Mouse (Mus musculus) embryonic facial prominence, embryonic 11.5 days (tissue): Measurements from ENCODE around the gene Vps35l. TPM values are rescaled to one million over a fixed set of nuclear protein-coding genes. Genes with fewer than 3 reads are reported as not detected.
A peak's percentile ranks its signal among the peaks of the same experiment; 100 is the strongest.

Experiments
- ATAC-seq: fragments of 200-750 bp; cut with Nextera tagmentation; replicated peaks from 2 replicates; pipeline ENCODE4 v1.8.0; 2017; ENCODE audit warnings: low read depth; ENCODE audit not compliant: insufficient number of reproducible peaks, low FRiP score, low TSS enrichment
- DNase-seq: peaks from one replicate; pipeline ENCODE4 v3.0.0-alpha.2; 2015; ENCODE audit warnings: low spot score
- H3K27ac ChIP-seq: fragments of 300-500 bp; sonication (generic); replicated peaks from 2 replicates; pipeline ENCODE4 v1.5.1; 2014; ENCODE audit warnings: mild to moderate bottlenecking, low read depth, low read length, control low read depth
- H3K27me3 ChIP-seq: fragments of 300-500 bp; sonication (generic); 2 replicates; pipeline ENCODE4 v1.6.1; 2014; ENCODE audit warnings: mild to moderate bottlenecking, low read length, moderate library complexity, mixed read lengths; ENCODE audit not compliant: control insufficient read depth, insufficient read depth
- H3K36me3 ChIP-seq: fragments of 300-500 bp; sonication (generic); replicated peaks from 2 replicates; pipeline ENCODE4 v1.6.1; 2014; ENCODE audit warnings: low read depth, mild to moderate bottlenecking, low read length, moderate library complexity, mixed read lengths; ENCODE audit not compliant: control insufficient read depth, insufficient read depth
- H3K4me1 ChIP-seq: fragments of 300-500 bp; sonication (generic); 2 replicates; pipeline ENCODE4 v1.6.1; 2014; ENCODE audit warnings: low read length, mixed read lengths; ENCODE audit not compliant: control insufficient read depth, insufficient read depth
- H3K4me2 ChIP-seq: fragments of 300-500 bp; sonication (generic); 2 replicates; pipeline ENCODE4 v1.6.1; 2014; ENCODE audit warnings: low read depth, mild to moderate bottlenecking, control low read depth, low read length, moderate library complexity
- H3K4me3 ChIP-seq: fragments of 300-500 bp; sonication (generic); 2 replicates; pipeline ENCODE4 v1.5.1; 2014; ENCODE audit warnings: low read depth, low read length, control low read depth
- H3K9ac ChIP-seq: fragments of 300-500 bp; sonication (generic); replicated peaks from 2 replicates; pipeline ENCODE4 v1.6.1; 2014; ENCODE audit warnings: mild to moderate bottlenecking, control low read depth, low read length
- H3K9me3 ChIP-seq: fragments of 300-500 bp; sonication (generic); replicated peaks from 2 replicates; pipeline ENCODE4 v1.6.1; 2016; ENCODE audit warnings: mild to moderate bottlenecking, low read length, inconsistent platforms, mixed read lengths; ENCODE audit not compliant: control insufficient read depth
- WGBS: fragments of 180-500 bp; shearing (Covaris S2); extraction: QIAGEN DNeasy Blood & Tissue Kit; methylation state at CpG from one replicate; pipeline ENCODE4 v1.1.7; 2014; 5-methylcytosine and 5-hydroxymethylcytosine counted together
- polyA plus RNA-seq: library from polyadenylated mRNA; unstranded; fragments of >200 nt; fragmentation: Nextera tagmentation; extraction: Ambion mirVana; gene quantifications from 2 replicates; pipeline ENCODE4 v1.2.1, GENCODE M21; 2014

Vps35l gene
- polyA plus RNA-seq, 1 experiment from 2014 or later, result 79.5 TPM

GRCm38 (mm10) chr7:118850676-118851290, 110.8 kb downstream of the Vps35l start:
- no peak for DNase-seq

GRCm38 (mm10) chr7:118851571-118851970, 111.5 kb downstream of the Vps35l start:
- DNase-seq, result no peak
- Histone ChIP-seq H3K4me3 (no peak overlapping the region), H3K27me3 (no peaks in the 10 kb centered on the region), H3K4me2 (no peak overlapping the region), H3K27ac (no peak overlapping the region), H3K9me3 (no peaks in the 10 kb centered on the region), H3K36me3 (peaks cover 10% of the 10 kb centered on the region), H3K4me1 (no peaks in the 10 kb centered on the region; the same call in 1 of the 2 replicates), H3K9ac (no peak overlapping the region)
- ATAC-seq, result no peak
- WGBS, result 92% methylated on average over 7 of the region's 7 CpGs

More at GRCm38 (mm10) chr7:118850676-118851290, 110.8 kb downstream of the Vps35l start:
- Histone ChIP-seq H3K27ac (no peak overlapping the region), H3K4me2 (no peak overlapping the region), H3K4me1 (no peaks in the 10 kb centered on the region; the same call in 1 of the 2 replicates), H3K4me3 (no peak overlapping the region), H3K9me3 (no peaks in the 10 kb centered on the region), H3K9ac (no peak overlapping the region), H3K36me3 (peaks cover 14% of the 10 kb centered on the region), H3K27me3 (no peaks in the 10 kb centered on the region)
- ATAC-seq, result no peak
- WGBS, result 86% methylated on average over 9 of the region's 9 CpGs

GRCm38 (mm10) chr7:118852611-118853010, 112.6 kb downstream of the Vps35l start:
- H3K9me3 ChIP-seq, result no peaks in the 10 kb centered on the region
- ATAC-seq, result no peak
- no peaks in the 10 kb centered on the region; the same call in 1 of the 2 replicates for H3K4me1 ChIP-seq
- no peak for DNase-seq
- H3K9ac ChIP-seq, result no peak overlapping the region
- no peak overlapping the region for H3K4me2 ChIP-seq
- 84% methylated on average over 4 of the region's 4 CpGs for WGBS
- no peak overlapping the region for H3K4me3 ChIP-seq
- no peaks in the 10 kb centered on the region for H3K27me3 ChIP-seq
- peaks cover 5% of the 10 kb centered on the region for H3K36me3 ChIP-seq
- H3K27ac ChIP-seq, result no peak overlapping the region

GRCm38 (mm10) chr7:118854606-118855005, 114.6 kb downstream of the Vps35l start:
- DNase-seq (no peak), ATAC-seq (no peak)
- H3K9me3 ChIP-seq, result no peaks in the 10 kb centered on the region
- no peak overlapping the region for H3K27ac ChIP-seq
- WGBS, result 27% methylated on average over 3 of the region's 3 CpGs
- H3K27me3 ChIP-seq, result no peaks in the 10 kb centered on the region
- peak overlapping the region; percentile 82 for H3K4me3 ChIP-seq
- peaks cover 2% of the 10 kb centered on the region; the same call in 1 of the 2 replicates for H3K36me3 ChIP-seq
- no peaks in the 10 kb centered on the region; the same call in 1 of the 2 replicates for H3K4me1 ChIP-seq
- peak overlapping the region; percentile 67 for H3K4me2 ChIP-seq
- peak overlapping the region; percentile 80 for H3K9ac ChIP-seq

- Histone ChIP-seq H3K27me3 (no peaks in the 10 kb centered on the region), H3K4me2 (peak within 1 kb of the TSS; percentile 67), H3K4me3 (peak within 1 kb of the TSS; percentile 82), H3K9me3 (no peaks in the 10 kb centered on the region), H3K4me1 (no peaks in the 10 kb centered on the region; the same call in 1 of the 2 replicates), H3K9ac (peak within 1 kb of the TSS; percentile 80), H3K36me3 (peaks cover 2% of the 10 kb centered on the region; the same call in 1 of the 2 replicates), H3K27ac (no peak within 1 kb of the TSS)
- peak; percentile 94 for ATAC-seq
- WGBS, result under 1% methylated on average over 54 of the region's 57 CpGs
- peak; percentile 95 for DNase-seq
Measured at GRCm38 (mm10) chr7:118855171-118855876, 115.3 kb downstream of the Vps35l start, which contains the start of gene Iqck. TSS of gene Iqck (plus strand) at chr7:118855752.

GRCm38 (mm10) chr7:118855877-118856304, 115.9 kb downstream of the Vps35l start, which contains the start of gene Knop1:
TSS of gene Knop1 (minus strand) at chr7:118856254.
- Histone ChIP-seq H3K9ac (peak within 1 kb of the TSS; percentile 80), H3K9me3 (no peaks in the 10 kb centered on the region), H3K27ac (no peak within 1 kb of the TSS), H3K4me2 (peak within 1 kb of the TSS; percentile 67), H3K27me3 (no peaks in the 10 kb centered on the region), H3K4me3 (peak within 1 kb of the TSS; percentile 82), H3K4me1 (no peaks in the 10 kb centered on the region; the same call in 1 of the 2 replicates), H3K36me3 (peaks cover 2% of the 10 kb centered on the region; the same call in 1 of the 2 replicates)
- ATAC-seq (peak; percentile 80), DNase-seq (peak; percentile 55)
- WGBS, result under 1% methylated on average over 45 of the region's 46 CpGs

GRCm38 (mm10) chr7:118858640-118859039, 118.6 kb downstream of the Vps35l start:
- Histone ChIP-seq H3K36me3 (no peaks in the 10 kb centered on the region), H3K4me3 (no peak overlapping the region), H3K27ac (no peak overlapping the region), H3K4me1 (no peaks in the 10 kb centered on the region; the same call in 1 of the 2 replicates), H3K27me3 (no peaks in the 10 kb centered on the region), H3K9me3 (no peaks in the 10 kb centered on the region), H3K4me2 (no peak overlapping the region), H3K9ac (no peak overlapping the region)
- ATAC-seq (no peak), DNase-seq (no peak)
- WGBS, result 90% methylated on average over 1 of the region's 1 CpGs

- Histone ChIP-seq H3K36me3 (no peaks in the 10 kb centered on the region), H3K4me1 (no peaks in the 10 kb centered on the region), H3K9me3 (no peaks in the 10 kb centered on the region), H3K4me3 (no peak overlapping the region), H3K9ac (no peak overlapping the region), H3K27me3 (no peaks in the 10 kb centered on the region), H3K27ac (no peak overlapping the region), H3K4me2 (no peak overlapping the region)
- WGBS, result 70% methylated on average over 2 of the region's 2 CpGs
- ATAC-seq (no peak), DNase-seq (no peak)
Measured at GRCm38 (mm10) chr7:118865362-118865761, 125.3 kb downstream of the Vps35l start.
